Mouse (Mus musculus): ENCODE results near the gene Pwwp2b.

DNA sequence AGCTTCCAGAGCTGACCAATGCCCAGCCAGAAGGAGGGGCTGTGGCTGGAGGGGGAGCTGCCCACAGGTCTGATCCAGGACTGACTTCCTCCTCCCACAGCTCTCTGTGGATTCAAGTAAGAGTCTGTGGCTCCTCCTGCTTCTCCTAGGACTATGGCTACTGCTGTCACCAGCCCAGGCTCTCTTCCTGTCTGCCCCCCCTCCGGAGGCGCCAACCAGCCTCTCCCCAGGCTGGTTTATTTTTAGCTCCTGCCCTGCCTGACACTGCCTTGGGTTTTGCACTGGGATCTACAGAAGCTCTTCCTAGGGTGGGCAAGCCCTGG lies 25.1 kb downstream of the Pwwp2b start:
- TF ChIP-seq CTCF (IDR thresholded peaks at IDR 0.05; ENCODE audit: low read depth, low read length) (no peak), EP300 (IDR thresholded peaks at IDR 0.05; ENCODE audit: insufficient read depth, low read depth, low read length) (no peak), POLR2A (IDR thresholded peaks at IDR 0.05; ENCODE audit: insufficient read depth, low read length) (no peak)

All from ES-Bruce4 (cell line).